Mouse (Mus musculus): Measurements from ENCODE around the gene B3glct. TPM values are rescaled to one million over a fixed set of nuclear protein-coding genes. Genes with fewer than 3 reads are reported as not detected.

Gene B3glct
- polyA plus RNA-seq, 2 experiments = 2.9 to 4.1 TPM

DNA sequence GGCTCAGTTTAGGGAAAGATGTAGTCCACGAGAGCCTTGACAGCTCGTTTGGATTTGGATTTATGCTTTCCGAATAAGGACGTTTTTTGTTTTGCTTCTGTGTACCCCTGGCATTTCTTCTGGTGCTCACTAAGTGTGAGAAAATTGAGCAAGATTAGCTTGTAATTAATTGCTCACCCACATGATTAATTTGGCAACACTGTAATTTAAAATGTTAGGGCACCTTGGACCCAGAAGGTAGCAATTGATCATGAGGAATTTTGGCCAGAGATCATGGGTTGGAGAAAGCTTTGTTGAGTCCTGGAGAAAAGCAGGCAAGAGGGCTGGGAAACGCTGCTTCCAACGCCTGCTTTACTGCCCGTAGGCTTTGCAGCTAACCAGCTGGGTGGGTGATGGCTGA is 1.9 kb downstream of the B3glct start:
- Histone ChIP-seq H3K4me1 (replicated peaks; ENCODE audit: control insufficient read depth in 2 of 2, insufficient read depth in 2 of 2, low read length in 1 of 2) (peaks cover 4 to 6% of the 10 kb centered on the region in 2 experiments; a peak in 3 of 4 replicates), H3K27me3 (ENCODE audit: control insufficient read depth, insufficient read depth, low read length) (peaks cover 2% of the 10 kb centered on the region; the same call in 1 of the 2 replicates), H3K9me3 (ENCODE audit: control insufficient read depth, low read length) (no peaks in the 10 kb centered on the region), H3K36me3 (replicated peaks; ENCODE audit: control insufficient read depth, insufficient read depth, low read depth) (no peaks in the 10 kb centered on the region), H3K9ac (replicated peaks) (no peak overlapping the region), H3K4me2 (ENCODE audit: low read depth) (no peak overlapping the region), H3K4me3 (ENCODE audit: insufficient read depth in 1 of 2, low read depth in 2 of 2, low read length in 2 of 2) (no peak overlapping the region), H3K27ac (no peak overlapping the region)
- 73% methylated on average over 7 of the region's 7 CpGs for WGBS (ENCODE audit: insufficient replicate concordance)
- TF ChIP-seq EP300 (IDR thresholded peaks at IDR 0.05; ENCODE audit: low read depth) (no peak), CTCF (IDR thresholded peaks at IDR 0.05; ENCODE audit: low read depth) (no peak)
- ATAC-seq (ENCODE audit: insufficient read depth) (no peak), DNase-seq (ENCODE audit: low read depth in 3 of 3, low spot score in 3 of 3) (no peak)

DNA sequence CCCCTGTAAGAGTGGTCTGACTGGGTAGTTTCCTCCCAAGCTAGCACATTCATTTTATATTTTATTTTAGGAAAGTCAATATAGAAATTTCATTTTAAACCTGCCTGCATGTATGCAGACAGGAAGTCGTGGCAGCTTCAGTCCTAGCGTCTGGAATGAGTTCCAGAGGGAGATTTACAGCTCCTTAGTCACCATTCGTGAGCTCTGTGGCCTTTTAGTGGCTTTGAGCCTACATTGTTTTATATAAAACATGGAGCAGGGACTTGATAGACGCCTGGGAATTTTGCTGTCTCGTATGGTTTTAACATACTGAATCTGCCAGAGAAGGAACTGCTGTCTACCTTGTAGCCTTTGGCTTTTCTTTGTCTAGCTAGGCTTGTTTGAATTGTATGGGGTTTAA is 2.9 kb downstream of the B3glct start:
- WGBS (ENCODE audit: insufficient replicate concordance) = 61% methylated on average over 5 of the region's 5 CpGs

DNA sequence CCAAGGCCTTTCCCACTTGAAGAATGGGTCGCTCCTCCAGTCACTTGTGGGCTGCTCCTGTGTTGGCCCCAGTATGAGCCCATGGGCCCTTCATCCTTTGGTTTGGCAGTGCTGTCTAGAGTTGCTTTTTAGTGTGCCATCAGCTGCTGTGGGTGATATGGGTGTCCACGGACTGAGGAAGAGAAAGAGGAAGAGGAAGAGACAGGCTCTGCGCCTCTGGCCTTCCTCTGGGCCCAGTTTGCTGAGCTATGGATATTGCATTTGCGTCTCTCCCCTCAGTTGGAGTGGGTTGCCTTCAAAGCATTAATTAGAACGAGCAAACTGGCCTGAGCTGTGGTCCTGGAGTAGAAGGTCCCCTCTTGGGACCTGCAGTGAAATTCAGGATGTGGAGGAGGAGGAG is 11.8 kb downstream of the B3glct start:
- no peak for TF ChIP-seq EP300 (IDR thresholded peaks at IDR 0.05; ENCODE audit: low read depth)
- TF ChIP-seq CTCF (IDR thresholded peaks at IDR 0.05; ENCODE audit: low read depth) = no peak
- Histone ChIP-seq H3K36me3 (replicated peaks; ENCODE audit: control insufficient read depth, insufficient read depth, low read depth) (no peaks in the 10 kb centered on the region), H3K4me3 (ENCODE audit: insufficient read depth in 1 of 2, low read depth in 2 of 2, low read length in 2 of 2) (no peak overlapping the region), H3K27ac (no peak overlapping the region), H3K9me3 (ENCODE audit: control insufficient read depth, low read length) (no peaks in the 10 kb centered on the region), H3K27me3 (ENCODE audit: control insufficient read depth, insufficient read depth, low read length) (no peaks in the 10 kb centered on the region), H3K4me2 (ENCODE audit: low read depth) (no peak overlapping the region), H3K4me1 (replicated peaks; ENCODE audit: control insufficient read depth in 2 of 2, insufficient read depth in 2 of 2, low read length in 1 of 2) (no peaks in the 10 kb centered on the region), H3K9ac (replicated peaks) (no peak overlapping the region)
- DNase-seq (ENCODE audit: low read depth in 3 of 3, low spot score in 3 of 3) = no peak
- ATAC-seq (ENCODE audit: insufficient read depth) = no peak
- WGBS (ENCODE audit: insufficient replicate concordance) = 40% methylated on average over 5 of the region's 5 CpGs

More for the DNA sequence above, 2.9 kb downstream of the B3glct start:
- no peak for ATAC-seq (ENCODE audit: insufficient read depth)
- H3K27ac ChIP-seq = no peak overlapping the region
- H3K4me3 ChIP-seq (ENCODE audit: insufficient read depth in 1 of 2, low read depth in 2 of 2, low read length in 2 of 2) = no peak overlapping the region
- H3K9ac ChIP-seq (replicated peaks) = no peak overlapping the region
- no peak for DNase-seq (ENCODE audit: low read depth in 3 of 3, low spot score in 3 of 3)
- TF ChIP-seq EP300 (IDR thresholded peaks at IDR 0.05; ENCODE audit: low read depth) (no peak), CTCF (IDR thresholded peaks at IDR 0.05; ENCODE audit: low read depth) (no peak)
- peaks cover 4 to 6% of the 10 kb centered on the region in 2 experiments; a peak in 3 of 4 replicates for H3K4me1 ChIP-seq (replicated peaks; ENCODE audit: control insufficient read depth in 2 of 2, insufficient read depth in 2 of 2, low read length in 1 of 2)
- no peaks in the 10 kb centered on the region for H3K9me3 ChIP-seq (ENCODE audit: control insufficient read depth, low read length)
- no peaks in the 10 kb centered on the region for H3K36me3 ChIP-seq (replicated peaks; ENCODE audit: control insufficient read depth, insufficient read depth, low read depth)
- H3K4me2 ChIP-seq (ENCODE audit: low read depth) = no peak overlapping the region
- peaks cover 2% of the 10 kb centered on the region; the same call in 1 of the 2 replicates for H3K27me3 ChIP-seq (ENCODE audit: control insufficient read depth, insufficient read depth, low read length)

DNA sequence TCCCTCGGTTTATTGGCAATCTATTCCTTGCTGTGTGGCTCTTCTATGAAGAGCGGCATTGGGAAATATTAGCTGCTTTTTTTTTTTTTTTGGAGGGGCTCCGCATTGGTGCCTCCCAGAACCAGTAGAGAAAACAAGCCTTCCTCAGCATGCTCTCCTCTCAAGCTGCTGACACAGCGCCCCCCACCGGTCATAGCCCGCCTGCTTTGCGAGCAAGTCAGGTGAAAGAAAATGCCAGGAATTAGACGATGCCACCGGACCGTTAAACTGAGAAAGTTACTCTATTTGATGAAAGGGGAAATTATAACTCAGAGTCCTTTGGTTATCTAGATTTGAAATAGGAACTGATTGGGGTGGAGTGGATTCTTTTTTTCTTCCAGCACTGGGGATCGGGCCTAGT is 14.5 kb downstream of the B3glct start:
- ATAC-seq (ENCODE audit: insufficient read depth) = no peak
- DNase-seq (ENCODE audit: low read depth in 3 of 3, low spot score in 3 of 3) = no peak
- no peak overlapping the region for H3K27ac ChIP-seq
- H3K9me3 ChIP-seq (ENCODE audit: control insufficient read depth, low read length) = no peaks in the 10 kb centered on the region
- TF ChIP-seq EP300 (IDR thresholded peaks at IDR 0.05; ENCODE audit: low read depth) (no peak), CTCF (IDR thresholded peaks at IDR 0.05; ENCODE audit: low read depth) (no peak)
- no peak overlapping the region for H3K4me2 ChIP-seq (ENCODE audit: low read depth)
- no peak overlapping the region for H3K4me3 ChIP-seq (ENCODE audit: insufficient read depth in 1 of 2, low read depth in 2 of 2, low read length in 2 of 2)
- H3K27me3 ChIP-seq (ENCODE audit: control insufficient read depth, insufficient read depth, low read length) = no peaks in the 10 kb centered on the region
- H3K36me3 ChIP-seq (replicated peaks; ENCODE audit: control insufficient read depth, insufficient read depth, low read depth) = no peaks in the 10 kb centered on the region
- no peak overlapping the region for H3K9ac ChIP-seq (replicated peaks)
- 77% methylated on average over 11 of the region's 11 CpGs for WGBS (ENCODE audit: insufficient replicate concordance)
- H3K4me1 ChIP-seq (replicated peaks; ENCODE audit: control insufficient read depth in 2 of 2, insufficient read depth in 2 of 2, low read length in 1 of 2) = no peaks in the 10 kb centered on the region

DNA sequence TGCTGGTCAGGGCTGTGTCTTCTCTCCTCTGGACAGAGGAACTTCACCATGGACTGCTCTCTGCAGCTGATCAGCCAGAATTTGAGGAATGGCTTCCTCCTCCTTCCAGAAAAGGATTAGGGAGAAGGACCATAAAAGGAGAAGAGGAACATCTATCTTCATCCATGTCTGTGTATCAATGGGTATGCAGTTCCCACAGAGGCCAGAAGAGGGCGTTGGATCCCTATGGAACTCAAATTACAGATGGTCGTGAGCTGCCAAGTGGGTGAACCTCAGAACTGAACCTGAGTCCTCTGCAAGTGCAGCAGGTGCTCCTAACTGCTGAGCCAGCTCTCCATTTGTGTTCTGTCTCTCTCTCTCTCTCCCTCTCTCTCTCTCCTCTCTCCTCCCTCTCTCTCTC is 15.2 kb downstream of the B3glct start:
- Histone ChIP-seq H3K27ac (no peak overlapping the region), H3K4me1 (replicated peaks; ENCODE audit: control insufficient read depth in 2 of 2, insufficient read depth in 2 of 2, low read length in 1 of 2) (no peaks in the 10 kb centered on the region), H3K4me3 (ENCODE audit: insufficient read depth in 1 of 2, low read depth in 2 of 2, low read length in 2 of 2) (no peak overlapping the region), H3K9ac (replicated peaks) (no peak overlapping the region), H3K27me3 (ENCODE audit: control insufficient read depth, insufficient read depth, low read length) (no peaks in the 10 kb centered on the region), H3K4me2 (ENCODE audit: low read depth) (no peak overlapping the region), H3K36me3 (replicated peaks; ENCODE audit: control insufficient read depth, insufficient read depth, low read depth) (no peaks in the 10 kb centered on the region), H3K9me3 (ENCODE audit: control insufficient read depth, low read length) (no peaks in the 10 kb centered on the region)
- 49% methylated on average over 2 of the region's 2 CpGs for WGBS (ENCODE audit: insufficient replicate concordance)
- TF ChIP-seq CTCF (IDR thresholded peaks at IDR 0.05; ENCODE audit: low read depth) (peak; percentile 42), EP300 (IDR thresholded peaks at IDR 0.05; ENCODE audit: low read depth) (no peak)
- ATAC-seq (ENCODE audit: insufficient read depth) (no peak), DNase-seq (ENCODE audit: low read depth in 3 of 3, low spot score in 3 of 3) (no peak)
